Mouse (Mus musculus) heart, postnatal 36 days (tissue): Measurements from ENCODE around the gene Smpd2. TPM values are rescaled to one million over a fixed set of nuclear protein-coding genes. Genes with fewer than 3 reads are reported as not detected.
A peak's percentile ranks its signal among the peaks of the same experiment; 100 is the strongest.

Experiments used
- DNase-seq, 2 experiments: peaks; one replicate each; pipeline ENCODE4 v3.0.0; 2021 to 2022
- intact Hi-C: fragments of 180-260 bp; cut with DNase I; formaldehyde crosslinking; loops from one replicate; pipeline ENCODE4 v1.15.1; 2025
- total RNA-seq, 2 experiments: library from RNA; stranded (reverse); gene quantifications; 2 replicates each; pipeline ENCODE4 v1.2.3; 2021

The Smpd2 gene
- total RNA-seq, 2 experiments from 2014 or later: 42.8 to 45.3 TPM

DNA sequence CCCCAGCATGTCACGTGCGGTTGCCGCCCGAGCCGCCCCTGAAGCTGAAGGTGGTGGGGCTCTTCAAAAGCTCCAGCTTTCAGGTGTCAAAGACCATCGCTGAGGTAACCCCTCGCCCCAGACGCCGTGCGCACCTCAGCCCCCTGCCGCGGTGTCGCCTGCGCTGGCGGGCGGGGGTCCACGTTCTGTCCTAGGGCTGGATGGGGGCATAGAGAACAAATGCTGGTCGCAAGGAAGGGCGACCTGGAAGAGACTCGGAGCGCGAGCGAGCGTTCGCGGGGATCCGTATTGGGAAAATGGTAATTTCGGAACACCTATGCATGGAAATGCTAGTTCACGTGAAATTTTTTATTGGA is 327 bp upstream of the Smpd2 start:
- intact Hi-C loops: no loop called here
- DNase-seq: no peak

DNA sequence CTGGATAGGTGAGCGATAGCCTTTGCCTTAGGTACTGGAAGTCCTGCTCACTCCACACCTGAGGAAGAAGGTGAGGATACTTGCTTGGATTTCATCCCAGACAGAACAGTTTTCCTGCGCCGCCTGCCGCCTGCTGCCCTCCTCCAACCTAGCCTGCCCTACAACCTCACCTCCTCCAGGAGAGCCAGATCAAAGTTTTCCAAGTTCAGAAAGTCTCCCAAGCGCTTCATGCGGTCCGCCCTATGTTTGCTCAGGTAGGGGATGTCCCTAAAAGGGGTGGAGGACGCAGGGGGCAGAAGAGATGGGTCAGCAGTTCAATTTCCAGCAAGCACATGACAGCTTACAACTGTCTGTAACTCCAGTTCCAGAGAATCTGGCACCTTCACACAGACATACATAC is 875 bp downstream of the Smpd2 start:
- peak in 1 of 2 experiments; percentile 36 for DNase-seq
- intact Hi-C loops: loop anchor here (1.0 kb wide), 1 partner anchor 13 kb away; the partner anchor contains the start of gene Mical1

DNA sequence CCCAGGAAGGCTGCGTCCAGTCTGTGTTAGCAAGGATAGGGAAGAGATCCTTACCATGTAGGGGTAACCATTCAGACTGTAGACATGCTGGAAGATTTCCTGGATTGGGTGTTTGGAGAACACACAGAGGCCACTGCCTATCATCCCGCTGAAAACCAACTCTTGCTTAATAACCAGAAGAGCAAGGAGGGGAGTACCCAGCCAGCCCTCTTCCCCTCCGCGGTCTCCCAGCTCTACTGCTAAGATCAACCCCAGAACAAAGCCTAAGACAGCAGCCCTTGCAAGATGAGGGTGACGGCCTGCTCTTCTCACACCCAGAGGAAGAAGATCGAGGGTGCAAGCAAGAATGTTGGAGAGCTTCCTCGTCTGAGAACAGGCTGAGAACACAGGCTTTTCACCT is 1.3 kb downstream of the Smpd2 start:
- no peak for DNase-seq
- intact Hi-C loops: loop anchor here (1.0 kb wide), 1 partner anchor 13 kb away; the partner anchor contains the start of gene Mical1

DNA sequence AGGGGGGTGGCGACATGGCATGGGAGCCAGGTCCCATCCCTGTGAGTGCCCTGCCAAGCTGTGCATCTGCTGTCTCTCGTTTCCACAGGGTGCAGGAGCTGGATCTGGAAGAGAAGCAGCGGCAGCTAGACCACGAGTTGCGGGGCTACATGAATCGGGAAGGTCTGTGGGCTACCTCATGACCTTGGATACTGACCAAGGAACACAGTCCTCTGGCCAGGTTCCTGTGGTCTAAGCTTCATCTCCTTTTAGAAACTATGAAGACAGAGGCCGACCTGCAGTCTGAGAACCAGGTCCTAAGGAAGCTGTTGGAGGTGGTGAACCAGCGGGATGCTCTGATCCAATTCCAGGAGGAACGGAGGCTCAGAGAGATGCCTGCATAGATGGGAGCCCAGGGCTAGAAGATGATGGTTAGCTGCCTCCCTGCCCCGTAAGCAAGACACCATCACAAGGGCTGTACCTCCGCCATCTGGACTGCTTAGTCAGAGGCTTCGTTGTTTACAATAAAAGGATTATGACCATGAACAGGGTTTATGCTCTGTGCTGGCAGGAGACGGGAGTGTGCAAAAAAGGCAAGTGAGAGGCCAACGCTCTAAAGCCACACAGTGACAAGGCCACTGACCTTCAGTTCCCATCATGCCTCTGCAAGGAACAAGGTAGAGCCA is 3.5 kb downstream of the Smpd2 start:
- no peak for DNase-seq
- intact Hi-C loops: no loop called here

DNA sequence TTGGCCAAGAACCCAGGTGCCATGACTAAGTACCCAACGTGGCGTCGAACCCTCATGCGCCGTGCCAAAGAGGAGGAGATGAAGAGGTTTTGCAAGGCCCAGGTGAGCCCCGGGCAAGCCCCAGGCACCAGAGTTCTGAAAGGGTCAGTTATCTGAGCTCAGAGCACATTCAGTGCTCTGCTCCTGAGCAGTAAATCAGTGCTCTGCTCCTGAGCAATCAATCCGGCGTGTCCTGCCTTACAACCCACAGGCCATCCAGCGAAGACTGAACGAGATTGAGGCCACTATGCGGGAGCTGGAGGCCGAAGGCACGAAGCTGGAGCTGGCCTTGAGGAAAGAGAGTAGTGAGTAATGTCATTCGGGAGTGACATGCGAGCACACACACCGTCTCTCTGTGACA is 4.4 kb downstream of the Smpd2 start:
- intact Hi-C loops: no loop called here
- no peak for DNase-seq

DNA sequence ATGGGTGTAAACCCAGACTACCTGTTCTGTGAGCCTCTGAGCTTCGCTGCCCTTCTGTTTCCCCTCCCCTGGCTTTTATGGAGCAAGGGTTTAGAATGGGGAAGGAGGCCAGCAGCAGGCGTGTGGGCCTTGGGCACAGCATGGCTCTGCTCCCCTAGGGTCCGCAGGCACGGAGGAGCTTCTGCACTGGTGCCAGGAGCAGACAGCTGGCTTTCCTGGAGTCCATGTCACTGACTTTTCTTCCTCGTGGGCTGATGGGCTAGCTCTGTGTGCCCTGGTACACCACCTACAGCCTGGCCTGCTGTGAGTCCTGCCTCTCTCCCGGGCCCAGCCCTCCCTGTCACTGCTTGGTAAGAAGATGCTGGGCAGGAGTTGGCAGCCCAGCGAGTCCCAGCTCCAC is 7.7 kb downstream of the Smpd2 start:
- intact Hi-C loops: no loop called here
- no peak for DNase-seq

DNA sequence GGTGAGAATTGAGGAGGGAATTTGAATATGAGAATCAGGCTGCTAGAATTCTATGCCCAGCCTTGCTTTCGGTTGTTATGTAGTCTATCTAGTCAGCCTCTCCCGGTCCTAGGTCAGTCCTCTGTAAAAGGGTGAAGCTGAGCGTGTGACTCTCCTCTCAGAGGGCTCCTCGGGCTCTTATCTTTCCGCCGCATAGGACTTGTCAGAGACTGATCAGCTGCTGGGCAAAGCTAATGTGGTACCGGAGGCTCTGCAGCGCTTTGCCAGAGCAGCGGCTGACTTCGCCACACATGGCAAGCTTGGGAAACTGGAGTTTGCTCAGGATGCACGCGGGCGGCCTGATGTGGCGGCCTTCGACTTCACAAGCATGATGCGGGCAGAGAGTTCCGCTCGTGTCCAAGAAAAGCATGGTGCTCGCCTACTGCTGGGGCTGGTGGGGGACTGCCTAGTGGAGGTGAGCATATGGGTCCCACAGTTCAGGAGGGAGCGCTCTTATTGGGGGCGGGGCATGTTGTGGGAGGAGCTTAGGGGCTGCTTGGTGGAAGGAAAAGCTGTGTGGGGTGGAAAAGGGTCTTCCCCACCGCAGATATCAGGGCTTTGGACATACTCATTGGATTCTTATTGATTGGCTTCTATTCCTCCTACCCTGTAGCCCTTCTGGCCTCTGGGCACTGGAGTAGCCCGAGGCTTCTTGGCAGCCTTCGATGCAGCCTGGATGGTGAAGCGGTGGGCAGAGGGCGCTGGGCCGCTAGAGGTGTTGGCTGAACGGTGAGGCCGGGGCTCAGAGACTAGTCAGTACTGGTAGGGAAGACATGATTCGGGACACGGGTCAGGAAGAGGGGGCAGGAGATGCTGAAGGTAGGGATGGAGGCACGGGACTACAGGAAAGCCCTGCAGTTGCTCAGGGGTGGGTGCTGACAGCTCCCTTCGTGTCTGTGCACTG is 9.0 kb downstream of the Smpd2 start:
- intact Hi-C loops: no loop called here
- DNase-seq: no peak

DNA sequence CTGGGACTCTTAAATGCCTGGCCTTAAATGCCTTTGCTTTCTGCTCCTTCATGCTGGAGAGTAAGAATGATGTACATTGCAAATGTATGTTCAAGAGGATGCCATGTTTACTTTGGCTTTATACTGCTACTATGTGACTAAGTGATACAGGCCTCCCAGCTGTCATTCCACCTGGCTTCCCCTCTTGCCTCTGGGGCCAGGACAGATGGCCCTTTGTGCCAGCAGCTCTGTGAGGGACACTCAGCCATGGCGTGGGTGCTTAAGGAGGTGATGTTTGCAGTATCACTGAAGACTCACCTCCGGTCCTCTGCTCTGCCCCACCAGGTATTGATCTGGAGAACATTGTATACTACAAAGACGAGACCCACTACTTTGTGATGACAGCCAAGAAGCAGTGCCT is 10.2 kb downstream of the Smpd2 start:
- intact Hi-C loops: no loop called here
- DNase-seq: no peak

DNA sequence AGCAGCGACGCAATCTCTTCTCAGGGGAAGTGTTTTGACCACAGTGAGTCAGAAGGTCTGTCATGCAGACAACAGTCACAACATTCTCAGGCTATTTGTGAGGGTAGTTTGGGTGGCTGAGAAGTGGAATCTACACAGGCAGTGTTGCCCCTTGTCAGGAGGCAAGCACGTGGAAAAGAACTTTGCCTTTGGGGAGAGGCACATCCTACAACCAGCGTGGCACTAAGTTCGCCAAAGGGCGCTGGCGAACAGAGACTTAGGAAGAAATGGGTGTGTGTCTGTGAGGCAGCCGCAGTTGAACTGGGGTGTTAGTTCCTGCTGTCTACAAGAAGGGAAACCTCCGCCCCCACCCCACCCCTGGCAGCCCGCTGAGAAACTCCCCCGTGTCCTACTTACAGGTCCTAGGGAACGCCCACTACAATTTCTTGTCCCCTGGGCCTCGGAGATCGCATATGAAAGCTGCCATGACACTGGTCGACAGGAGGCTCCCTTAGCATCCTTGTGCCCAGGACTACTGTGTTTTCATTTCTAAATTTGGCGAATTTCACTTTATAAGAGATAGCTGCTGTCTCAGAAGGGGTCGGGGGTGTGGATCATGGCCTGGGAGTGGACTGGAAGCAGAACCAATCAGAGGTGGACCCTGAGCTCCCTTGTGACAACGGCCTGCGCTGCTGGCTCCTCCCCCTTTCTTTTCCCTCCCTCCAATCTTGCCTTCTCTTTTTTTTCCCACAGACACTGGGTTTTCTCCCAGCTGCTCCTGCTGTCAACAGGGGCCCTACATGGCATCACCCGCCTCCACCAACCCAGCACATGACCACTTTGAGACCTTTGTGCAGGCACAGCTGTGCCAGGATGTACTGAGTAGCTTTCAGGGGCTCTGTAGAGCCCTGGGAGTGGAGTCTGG is 12.6 kb downstream of the Smpd2 start:
- intact Hi-C loops: loop anchor here (2.0 kb wide), 1 partner anchor 25 kb away; no protein-coding TSS in a partner anchor
- peak; percentile 61 to 74 for DNase-seq

DNA sequence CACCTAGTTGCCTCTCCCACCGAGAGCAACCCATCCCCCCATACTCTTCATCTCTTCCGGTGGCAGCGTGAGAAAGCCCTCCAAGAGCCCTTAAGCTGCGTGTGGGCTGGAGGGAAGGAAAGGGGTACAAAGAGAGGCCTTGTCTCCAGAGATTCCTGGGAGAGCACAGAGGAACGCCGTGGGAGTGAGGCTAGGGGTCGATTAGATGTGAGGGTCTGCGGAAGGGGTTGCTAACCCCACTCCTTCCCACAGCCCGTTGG is 13.2 kb downstream of the Smpd2 start:
- intact Hi-C loops: loop anchor here (2.0 kb wide), 1 partner anchor 26 kb away; no protein-coding TSS in a partner anchor
- no peak for DNase-seq

DNA sequence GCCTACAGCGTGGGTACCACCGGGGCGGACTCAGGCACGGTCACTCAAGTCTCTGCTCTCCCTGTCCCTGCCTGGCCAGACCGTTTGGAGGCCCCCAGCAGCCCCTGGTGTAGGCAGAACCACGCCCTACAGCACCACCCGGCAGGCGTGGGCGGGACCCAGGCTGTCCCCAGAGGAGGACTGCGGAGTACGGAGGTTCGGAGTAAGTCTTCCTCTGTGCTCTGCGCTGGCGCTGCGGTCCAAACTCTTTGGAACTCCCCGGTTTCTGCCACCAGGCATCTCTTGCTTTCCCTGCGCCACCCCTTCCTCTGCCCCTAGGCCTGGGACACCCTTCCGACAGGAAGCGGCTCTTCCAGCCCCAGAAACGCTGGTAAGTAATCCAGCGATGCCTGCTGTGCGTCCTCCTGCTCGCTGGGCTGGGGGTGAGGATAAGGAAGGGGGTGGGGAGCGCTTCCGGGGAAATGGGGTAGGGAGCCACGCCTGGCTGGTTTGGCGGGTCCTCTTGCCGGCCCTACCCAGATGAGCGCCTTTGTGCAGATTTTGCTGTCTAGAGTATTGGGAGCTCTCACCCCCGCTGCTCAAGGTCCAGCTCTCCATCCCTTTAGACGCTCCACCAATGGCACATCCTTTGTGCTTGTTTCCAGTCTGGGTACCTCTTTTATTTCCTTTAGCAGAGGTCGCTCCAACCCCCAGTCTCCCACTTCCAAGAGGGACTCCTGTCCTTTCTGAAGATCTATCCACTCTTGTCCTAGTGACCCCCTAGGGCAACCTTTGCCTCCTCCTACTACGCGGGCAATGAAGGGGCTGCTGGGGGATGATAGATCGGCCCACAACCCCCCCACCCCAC is 13.8 kb downstream of the Smpd2 start, which contains the start of gene Mical1:
Gene Mical1 (plus strand): TSS at position 144 of the 847 bp plus-strand sequence.
- DNase-seq: peak; percentile 74 to 83
- intact Hi-C loops: loop anchor here (1.0 to 2.0 kb wide), 2 partner anchors 13 to 26 kb away; no protein-coding TSS in a partner anchor

DNA sequence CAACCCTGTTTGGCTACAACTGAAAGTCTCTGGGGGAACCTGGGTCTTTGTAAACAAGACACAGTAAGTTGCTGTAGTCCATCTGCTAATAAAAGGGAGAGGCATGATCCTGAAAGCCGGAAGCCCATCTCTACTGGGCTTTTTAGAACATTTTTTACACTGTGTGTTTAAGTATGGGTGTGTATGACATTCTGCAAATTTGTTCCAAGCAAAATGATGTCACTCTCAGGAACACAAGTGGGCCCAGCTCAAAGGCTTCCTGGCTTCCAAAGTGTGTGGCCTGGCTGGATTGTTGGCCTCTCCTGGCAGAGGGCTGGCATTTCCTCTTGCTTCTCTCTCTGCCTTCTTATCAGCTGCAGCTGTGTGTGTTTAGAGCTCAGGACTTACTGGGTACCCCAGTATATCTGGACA is 15.2 kb downstream of the Smpd2 start:
- peak; percentile 36 to 62 for DNase-seq
- intact Hi-C loops: no loop called here

DNA sequence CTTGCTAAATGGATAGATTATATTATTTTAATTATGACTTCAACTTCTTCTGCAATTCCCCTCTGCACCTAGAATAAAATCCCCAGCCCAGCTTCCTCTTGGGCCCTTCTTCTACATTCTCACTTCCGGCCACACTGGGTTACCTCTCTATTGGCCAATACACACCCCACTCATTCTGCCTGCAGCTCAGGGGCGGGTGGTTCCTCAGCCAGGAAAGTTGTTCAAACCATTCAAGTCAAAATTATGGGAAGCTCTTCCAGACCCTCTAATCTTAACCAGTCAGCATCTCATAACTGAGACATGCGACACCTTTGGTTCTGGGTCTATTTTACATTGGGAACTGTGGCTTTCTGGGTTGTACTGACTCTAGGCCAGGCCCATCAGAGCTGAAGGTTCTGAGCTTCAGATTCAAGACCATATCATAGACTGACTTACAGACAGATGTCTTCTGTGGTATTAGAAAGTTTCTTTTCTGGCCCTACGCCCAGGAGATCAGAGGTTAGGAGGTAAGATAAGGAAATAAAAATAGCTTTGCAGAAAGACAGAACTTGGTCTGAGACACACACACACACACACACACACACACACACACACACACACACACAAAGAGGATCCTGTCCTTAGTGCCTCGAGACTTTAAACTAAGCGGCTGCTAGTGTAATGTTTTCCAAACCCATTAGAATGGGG is 16.2 kb downstream of the Smpd2 start:
- DNase-seq: peak; percentile 50 to 58

DNA sequence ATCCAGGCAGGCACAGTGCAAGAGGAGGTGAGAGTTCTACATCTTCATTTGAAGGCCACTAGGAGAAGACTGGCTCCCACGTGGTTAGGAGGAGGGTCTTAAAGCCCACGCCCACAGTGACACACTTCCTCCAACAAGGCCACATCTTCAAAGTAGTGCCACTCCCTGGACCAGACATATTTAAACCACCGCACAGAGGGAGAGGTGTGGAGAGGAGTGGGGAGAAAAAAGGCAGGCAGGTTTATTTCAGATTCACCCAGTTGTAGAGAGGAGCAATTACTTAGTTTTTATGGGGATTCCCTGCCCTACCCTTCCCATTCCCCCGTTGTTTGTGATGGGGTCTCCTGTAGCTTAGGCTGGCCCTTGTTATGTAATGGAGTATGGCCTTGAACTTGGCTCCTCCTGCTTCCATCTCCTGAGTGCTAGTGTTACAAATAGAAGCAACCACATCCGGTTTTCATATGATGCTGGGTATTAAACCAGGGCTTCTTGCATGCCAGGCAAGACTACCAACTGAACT is 17.1 kb downstream of the Smpd2 start:
- intact Hi-C loops: no loop called here
- no peak for DNase-seq

More for the DNA sequence above, 16.2 kb downstream of the Smpd2 start:
- intact Hi-C loops: no loop called here

DNA sequence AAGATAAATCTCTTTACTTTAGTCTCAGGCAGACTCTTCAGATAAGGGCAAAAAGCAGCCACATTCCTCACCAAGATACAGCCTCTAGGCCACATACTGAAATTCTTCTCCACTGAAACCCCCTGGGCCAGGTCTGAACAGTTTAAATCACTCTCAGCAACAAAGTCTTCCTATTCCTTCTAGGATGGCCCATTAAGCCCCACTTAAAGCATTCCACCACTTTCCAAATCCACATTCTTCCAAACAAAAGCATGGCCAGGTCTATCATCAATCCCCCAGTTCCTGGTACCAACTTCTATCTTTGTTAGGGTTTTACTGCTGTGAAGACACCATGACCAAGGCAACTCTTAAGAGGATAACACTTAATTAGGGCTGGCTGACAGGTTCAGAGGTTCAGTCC is 17.6 kb downstream of the Smpd2 start:
- intact Hi-C loops: no loop called here
- no peak for DNase-seq

DNA sequence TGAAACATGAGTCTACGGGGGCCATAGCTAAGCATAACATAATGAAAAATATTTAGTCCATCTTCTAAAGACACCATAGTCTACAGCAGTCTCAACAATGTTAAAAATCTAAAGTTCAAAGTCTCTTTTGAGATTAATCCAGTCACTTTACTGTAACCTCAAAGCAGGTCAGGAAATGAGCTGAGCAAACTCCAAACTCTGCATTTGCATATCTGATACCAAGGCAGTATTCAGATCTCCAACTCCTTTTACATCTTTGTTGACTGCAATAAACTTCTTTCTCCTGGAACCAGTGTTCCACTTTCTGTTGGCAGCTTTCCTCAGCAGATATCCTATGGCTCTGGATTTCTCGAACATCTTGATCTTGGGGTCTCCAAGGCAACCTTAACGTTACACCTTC is 19.5 kb downstream of the Smpd2 start:
- DNase-seq: no peak
- intact Hi-C loops: no loop called here

DNA sequence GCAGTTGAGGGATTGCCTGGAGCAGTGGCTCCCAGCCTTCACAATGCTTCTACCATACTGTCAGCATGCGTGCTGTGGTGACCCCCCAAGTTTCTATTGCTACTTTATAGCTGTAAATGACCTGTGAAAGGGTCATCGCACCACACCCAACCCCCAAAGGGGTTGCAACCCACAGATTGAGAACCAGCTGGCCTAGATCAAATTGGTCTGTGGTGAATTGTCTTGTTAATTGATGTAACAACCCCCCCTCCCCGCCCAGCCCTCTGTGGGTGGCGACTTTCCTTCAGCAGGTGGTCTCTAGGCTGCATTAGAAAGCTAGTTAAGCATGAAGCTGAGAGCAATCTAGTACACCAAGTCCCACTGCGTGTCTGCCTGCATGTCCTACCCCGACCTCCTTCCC is 22.8 kb downstream of the Smpd2 start:
- intact Hi-C loops: no loop called here

DNA sequence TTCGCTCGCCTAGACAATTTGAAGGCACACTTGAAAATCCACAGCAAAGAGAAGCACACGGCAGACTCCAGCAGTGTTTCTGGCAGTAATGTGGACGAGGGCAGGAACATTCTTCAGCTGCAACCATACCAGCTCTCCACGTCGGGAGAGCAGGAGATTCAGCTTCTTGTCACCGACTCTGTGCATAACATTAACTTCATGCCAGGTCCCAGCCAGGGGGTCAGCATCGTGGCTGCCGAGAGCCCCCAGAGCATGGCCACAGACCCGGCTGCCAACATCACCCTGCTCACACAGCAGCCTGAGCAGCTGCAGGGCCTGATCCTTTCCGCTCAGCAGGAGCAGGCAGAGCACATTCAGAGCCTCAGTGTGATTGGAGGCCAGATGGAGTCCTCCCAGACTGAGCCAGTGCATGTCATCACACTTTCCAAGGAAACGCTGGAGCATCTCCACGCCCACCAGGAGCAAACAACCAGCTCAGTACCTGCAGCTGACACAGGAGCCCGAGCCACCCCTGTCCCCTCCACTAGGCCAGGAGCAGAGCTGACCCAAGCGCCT is 25.7 kb downstream of the Smpd2 start:
- intact Hi-C loops: no loop called here
- DNase-seq: no peak

More for the DNA sequence above, 22.8 kb downstream of the Smpd2 start:
- DNase-seq: no peak
